Mouse (Mus musculus) MEL (cell line): ENCODE measurements around the gene Cnpy2.

ENCODE experiments used
- CTCF ChIP-seq, 3 experiments: IDR thresholded peaks in 2 of 3; conservative IDR thresholded peaks in 1 of 3; 2 replicates each; pipeline ENCODE4 v1.5.1; 2011 to 2012; ENCODE audit warnings: low read length in 3 of 3, low read depth in 2 of 3, mild to moderate bottlenecking in 2 of 3, improper control_type of control experiment in 1 of 3, inconsistent platforms in 1 of 3, mixed read lengths in 1 of 3, moderate library complexity in 1 of 3; ENCODE audit not compliant: control insufficient read depth in 1 of 3, insufficient read depth in 1 of 3, poor library complexity in 1 of 3, severe bottlenecking in 1 of 3
- MXI1 ChIP-seq: IDR thresholded peaks from 2 replicates; pipeline ENCODE4 v1.6.1; 2011; ENCODE audit warnings: mild to moderate bottlenecking, low read depth, low read length, improper control_type of control experiment

- TF ChIP-seq MXI1 (no peak), CTCF (IDR thresholded peaks at IDR 0.05 in 2 of 3, conservative IDR thresholded peaks at IDR 0.05 in 1 of 3; ENCODE audit: control insufficient read depth in 1 of 3, insufficient read depth in 1 of 3, low read depth in 2 of 3, low read length in 3 of 3, poor library complexity in 1 of 3, severe bottlenecking in 1 of 3) (no peak)
Observed at GRCm38 (mm10) chr10:128297221-128297620, 25.0 kb upstream of the Cnpy2 start.
